Mouse (Mus musculus) testis, adult 2 months (tissue): ENCODE results near the gene Otoa.

Source experiments
- CTCF ChIP-seq: fragments of 200-500 bp; IDR thresholded peaks from 2 replicates; pipeline ENCODE4 v1.5.1; 2012; ENCODE audit warnings: low read depth, mild to moderate bottlenecking, inconsistent platforms, low read length, moderate library complexity; ENCODE audit not compliant: control insufficient read depth, insufficient read depth, insufficient replicate concordance
- POLR2A ChIP-seq: fragments of 200-500 bp; IDR thresholded peaks from 2 replicates; pipeline ENCODE4 v1.6.1; 2012; ENCODE audit warnings: low read depth, mild to moderate bottlenecking, inconsistent platforms, low read length, moderate library complexity; ENCODE audit not compliant: control insufficient read depth

DNA sequence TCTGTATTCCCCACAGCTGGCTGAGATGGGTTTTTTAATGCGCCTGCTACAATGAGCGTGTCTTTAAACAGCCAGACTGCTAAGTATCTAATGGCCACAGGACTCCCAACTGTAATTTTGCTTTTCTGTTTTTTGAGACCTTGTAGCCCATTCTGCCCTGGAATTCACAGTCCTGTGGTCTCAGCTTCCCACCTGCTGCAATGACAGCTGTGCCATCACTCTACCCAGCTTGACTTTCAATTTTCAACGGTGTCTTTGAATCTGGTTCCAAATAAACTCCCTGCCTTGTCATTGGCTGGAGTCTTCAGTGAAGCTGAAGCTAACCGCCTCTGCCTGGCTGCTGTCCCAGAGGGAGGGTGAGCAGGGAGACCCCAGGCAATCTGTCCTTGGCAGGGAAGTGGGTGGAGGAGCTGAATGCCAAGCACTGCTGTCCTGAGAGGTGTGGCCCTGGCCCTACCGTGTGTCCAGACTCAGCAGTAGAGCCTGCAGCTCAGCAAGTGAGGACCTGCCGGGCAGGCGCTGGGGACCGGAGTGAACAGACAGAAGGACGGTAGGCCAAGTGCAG lies 1.6 kb downstream of the Otoa start:
- no peak for TF ChIP-seq POLR2A
- no peak for TF ChIP-seq CTCF
